Mouse (Mus musculus) hindbrain, embryonic 14.5 days (tissue): ENCODE measurements around the gene Rpf2. TPM values are rescaled to one million over a fixed set of nuclear protein-coding genes. Genes with fewer than 3 reads are reported as not detected.

Experiments used
- ATAC-seq: fragments of 200-750 bp; cut with Nextera tagmentation; 2 replicates; pipeline ENCODE4 v1.8.0; 2017; ENCODE audit warnings: moderate number of reproducible peaks, mild to moderate bottlenecking, moderate TSS enrichment, moderate library complexity; ENCODE audit not compliant: low FRiP score
- DNase-seq: peaks from one replicate; pipeline ENCODE4 v3.0.0-alpha.2; 2015; ENCODE audit warnings: low spot score
- H3K27ac ChIP-seq: fragments of 300-500 bp; sonication (generic); 2 replicates; pipeline ENCODE4 v1.5.1; 2014; ENCODE audit warnings: mild to moderate bottlenecking, moderate library complexity
- H3K27me3 ChIP-seq: fragments of 300-500 bp; sonication (generic); 2 replicates; pipeline ENCODE4 v1.6.1; 2014; ENCODE audit warnings: mild to moderate bottlenecking, low read length, mixed read lengths; ENCODE audit not compliant: control insufficient read depth, insufficient read depth
- H3K36me3 ChIP-seq: fragments of 300-500 bp; sonication (generic); replicated peaks from 2 replicates; pipeline ENCODE4 v1.6.1; 2014; ENCODE audit not compliant: control insufficient read depth, insufficient read depth
- H3K4me1 ChIP-seq: fragments of 300-500 bp; sonication (generic); replicated peaks from 2 replicates; pipeline ENCODE4 v1.6.1; 2014; ENCODE audit warnings: antibody characterized with exemption, low read length, mixed read lengths; ENCODE audit not compliant: control insufficient read depth, insufficient read depth
- H3K4me2 ChIP-seq: fragments of 300-500 bp; sonication (generic); replicated peaks from 2 replicates; pipeline ENCODE4 v1.6.1; 2014; ENCODE audit warnings: mild to moderate bottlenecking, moderate library complexity
- H3K4me3 ChIP-seq: fragments of 300-500 bp; sonication (generic); replicated peaks from 2 replicates; pipeline ENCODE4 v1.5.1; 2014; ENCODE audit warnings: mild to moderate bottlenecking, low read length
- H3K9ac ChIP-seq: fragments of 300-500 bp; sonication (generic); 2 replicates; pipeline ENCODE4 v1.6.1; 2014
- H3K9me3 ChIP-seq: fragments of 300-500 bp; sonication (generic); 2 replicates; pipeline ENCODE4 v1.6.1; 2016; ENCODE audit warnings: low read length; ENCODE audit not compliant: control insufficient read depth
- WGBS: fragments of 180-500 bp; shearing (Covaris S2); extraction: QIAGEN DNeasy Blood & Tissue Kit; methylation state at CpG from one replicate; pipeline ENCODE4 v1.1.7; 2014; 5-methylcytosine and 5-hydroxymethylcytosine counted together
- polyA plus RNA-seq: library from polyadenylated mRNA; unstranded; fragments of >200 nt; fragmentation: Nextera tagmentation; extraction: Ambion mirVana; gene quantifications from 2 replicates; pipeline ENCODE4 v1.2.1, GENCODE M21; 2014

The Rpf2 gene
- polyA plus RNA-seq, 1 experiment from 2014 or later, result 70.8 TPM

DNA sequence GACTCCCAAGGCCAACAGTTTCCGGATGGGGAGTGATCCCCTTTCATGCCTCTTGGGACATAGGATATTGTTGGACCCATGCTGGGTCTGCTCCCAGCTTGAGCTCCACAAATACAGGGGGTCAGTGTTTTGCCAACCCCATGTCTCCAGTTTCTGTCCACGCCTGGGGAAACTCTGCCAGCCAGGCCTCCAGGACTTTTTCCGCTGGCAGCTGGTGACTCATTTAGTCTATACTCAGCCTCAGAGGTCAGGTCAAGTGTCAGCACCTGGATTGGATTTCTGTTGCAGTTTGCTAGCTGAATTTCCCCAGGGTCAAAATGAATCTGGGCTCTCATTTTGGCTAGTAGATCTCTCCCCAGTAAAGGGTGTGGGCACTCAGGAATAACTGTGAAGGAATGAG is 58.0 kb downstream of the Rpf2 start:
- ATAC-seq, result no peak
- whole genome bisulfite sequencing, result 84% methylated on average over 3 of the region's 3 CpGs

DNA sequence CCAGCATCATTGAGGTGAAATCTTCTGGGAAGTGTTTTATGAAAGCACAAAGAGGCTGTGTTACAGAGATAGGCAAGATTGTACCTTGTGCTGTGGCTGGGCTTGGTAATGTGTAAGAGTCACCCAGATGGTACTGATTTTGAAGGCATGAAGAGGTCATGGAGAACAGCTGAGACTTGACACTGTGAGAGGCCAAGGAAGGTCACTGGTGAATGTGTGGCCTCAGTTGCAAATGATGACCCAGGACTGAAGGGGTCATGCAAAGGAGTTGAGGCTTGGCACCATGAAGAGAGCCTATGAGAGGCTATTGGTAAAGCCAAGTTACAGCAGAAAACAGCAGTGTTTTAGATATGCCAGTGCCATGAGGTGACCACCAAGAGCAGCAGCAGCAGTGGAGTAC is 60.9 kb downstream of the Rpf2 start:
- H3K9me3 ChIP-seq, result no peaks in the 10 kb centered on the region
- DNase-seq (no peak), ATAC-seq (no peak)
- no peak overlapping the region for H3K4me2 ChIP-seq
- H3K9ac ChIP-seq, result no peak overlapping the region
- H3K4me3 ChIP-seq, result no peak overlapping the region
- H3K27ac ChIP-seq, result no peak overlapping the region
- H3K4me1 ChIP-seq, result no peaks in the 10 kb centered on the region
- H3K27me3 ChIP-seq, result no peaks in the 10 kb centered on the region
- no peaks in the 10 kb centered on the region for H3K36me3 ChIP-seq

More for the DNA sequence above, 58.0 kb downstream of the Rpf2 start:
- Histone ChIP-seq H3K27ac (no peak overlapping the region), H3K4me3 (no peak overlapping the region), H3K36me3 (no peaks in the 10 kb centered on the region), H3K9ac (no peak overlapping the region), H3K4me2 (no peak overlapping the region), H3K27me3 (no peaks in the 10 kb centered on the region), H3K4me1 (no peaks in the 10 kb centered on the region), H3K9me3 (no peaks in the 10 kb centered on the region)
- no peak for DNase-seq

DNA sequence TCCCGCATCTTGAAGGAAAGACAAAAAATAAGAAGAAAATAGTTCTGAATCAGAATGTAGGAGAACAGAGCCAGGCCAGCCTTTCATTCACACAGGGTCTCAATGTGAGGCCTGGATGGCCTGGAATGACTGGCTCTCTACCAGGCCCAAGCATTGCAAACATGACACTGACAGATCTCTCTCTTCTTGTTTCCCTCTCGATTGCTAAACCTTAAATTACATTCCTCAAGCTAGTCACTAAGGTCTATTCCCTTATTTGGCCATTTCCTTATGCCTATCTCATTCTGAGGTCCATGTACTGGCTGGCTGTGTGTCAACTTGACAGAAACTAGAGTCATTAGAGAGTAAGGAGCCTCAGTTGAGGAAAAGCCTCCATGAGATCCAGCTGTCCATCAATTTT is 66.8 kb downstream of the Rpf2 start:
- Histone ChIP-seq H3K4me3 (no peak overlapping the region), H3K4me1 (no peaks in the 10 kb centered on the region)

DNA sequence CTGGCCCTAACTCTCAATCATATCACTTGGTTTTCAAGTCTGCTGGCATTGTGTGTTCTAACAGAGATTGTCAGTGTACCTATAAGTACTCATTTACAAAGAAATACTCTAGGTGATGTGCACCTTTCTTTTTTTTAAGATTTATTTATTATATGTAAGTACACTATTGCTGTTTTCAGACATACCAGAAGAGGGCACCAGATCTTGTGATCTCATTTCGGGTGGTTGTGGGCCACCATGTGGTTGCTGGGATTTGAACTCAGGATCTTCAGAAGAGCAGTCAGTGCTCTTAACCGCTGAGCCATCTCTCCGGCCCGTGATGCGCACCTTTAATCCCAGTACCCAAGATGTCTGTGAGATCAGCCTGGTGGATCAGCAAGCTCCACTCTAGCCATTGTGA is 67.7 kb downstream of the Rpf2 start:
- DNase-seq (no peak), ATAC-seq (no peak)
- WGBS, result 93% methylated on average over 5 of the region's 5 CpGs
- H3K27ac ChIP-seq, result no peak overlapping the region
- H3K4me3 ChIP-seq, result no peak overlapping the region
- no peak overlapping the region for H3K9ac ChIP-seq
- H3K36me3 ChIP-seq, result no peaks in the 10 kb centered on the region
- no peaks in the 10 kb centered on the region for H3K4me1 ChIP-seq
- H3K4me2 ChIP-seq, result no peak overlapping the region
- H3K9me3 ChIP-seq, result no peaks in the 10 kb centered on the region
- no peaks in the 10 kb centered on the region for H3K27me3 ChIP-seq

More for the DNA sequence above, 66.8 kb downstream of the Rpf2 start:
- Histone ChIP-seq H3K27ac (no peak overlapping the region), H3K9me3 (no peaks in the 10 kb centered on the region), H3K9ac (no peak overlapping the region), H3K27me3 (no peaks in the 10 kb centered on the region), H3K4me2 (no peak overlapping the region), H3K36me3 (no peaks in the 10 kb centered on the region)
- DNase-seq, result no peak
- no peak for ATAC-seq
- WGBS, result 88% methylated on average over 2 of the region's 2 CpGs

DNA sequence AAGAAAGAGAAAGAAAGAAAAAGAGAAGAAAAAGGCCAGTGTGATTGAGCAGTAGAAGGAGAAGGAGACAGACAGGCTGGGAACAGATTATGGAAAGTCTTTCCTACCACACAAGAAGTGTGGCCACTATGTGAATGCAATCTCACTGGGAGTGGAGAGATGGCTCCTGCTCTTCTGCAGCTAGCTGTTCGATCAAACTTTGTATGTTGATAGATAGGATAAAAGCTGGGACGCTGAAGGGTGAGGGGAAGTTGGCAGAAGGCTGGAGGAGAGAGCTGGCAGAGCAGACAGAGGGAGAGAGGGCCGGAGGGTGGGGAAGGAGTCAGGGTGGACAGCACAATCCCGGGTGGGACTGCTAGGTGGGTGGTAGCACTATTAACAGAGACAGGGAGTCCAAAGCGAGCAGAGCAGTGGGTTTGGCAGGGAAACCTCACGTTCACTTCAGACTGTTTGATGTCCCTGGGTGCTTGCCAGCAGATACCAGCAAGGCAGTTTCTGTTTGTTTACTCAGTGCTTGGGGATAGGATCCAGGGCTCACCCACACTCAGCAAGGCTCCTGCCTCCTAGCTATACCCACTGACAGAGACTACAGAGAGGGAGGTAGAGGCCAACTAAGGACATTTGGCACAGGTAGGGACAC is 69.4 kb downstream of the Rpf2 start:
- DNase-seq (no peak), ATAC-seq (no peak)
- Histone ChIP-seq H3K4me1 (no peaks in the 10 kb centered on the region), H3K27me3 (no peaks in the 10 kb centered on the region), H3K9me3 (no peaks in the 10 kb centered on the region), H3K9ac (no peak overlapping the region), H3K36me3 (no peaks in the 10 kb centered on the region), H3K4me3 (no peak overlapping the region), H3K4me2 (no peak overlapping the region), H3K27ac (no peak overlapping the region)
- WGBS, result 61% methylated on average over 6 of the region's 6 CpGs

Other genes starting within 250 kb of the Rpf2 start
- 0.65 and 1.1 TPM in 2 replicates for gene Mfsd4b1, start 221.8 kb downstream of the Rpf2 start, polyA plus RNA-seq
- gene Slc16a10, start 104.8 kb downstream of the Rpf2 start, polyA plus RNA-seq, result 9.7 and 16.9 TPM in 2 replicates
- gene Gtf3c6, start 11.1 kb upstream of the Rpf2 start, polyA plus RNA-seq, result 71.7 and 73.7 TPM in 2 replicates
- 47.5 and 57.4 TPM in 2 replicates for gene Amd1, start 55.1 kb upstream of the Rpf2 start, polyA plus RNA-seq
- 14.4 and 15.2 TPM in 2 replicates for gene Cdk19, start 92.5 kb upstream of the Rpf2 start, polyA plus RNA-seq